Mouse (Mus musculus): ENCODE measurements at regions not wholly inside any gene's neighbourhood (a gene's known extent, or its start where the extent isn't known, plus 50 kb on each side); places are given as distances from the start of the nearest gene placed in this dataset.

DNA sequence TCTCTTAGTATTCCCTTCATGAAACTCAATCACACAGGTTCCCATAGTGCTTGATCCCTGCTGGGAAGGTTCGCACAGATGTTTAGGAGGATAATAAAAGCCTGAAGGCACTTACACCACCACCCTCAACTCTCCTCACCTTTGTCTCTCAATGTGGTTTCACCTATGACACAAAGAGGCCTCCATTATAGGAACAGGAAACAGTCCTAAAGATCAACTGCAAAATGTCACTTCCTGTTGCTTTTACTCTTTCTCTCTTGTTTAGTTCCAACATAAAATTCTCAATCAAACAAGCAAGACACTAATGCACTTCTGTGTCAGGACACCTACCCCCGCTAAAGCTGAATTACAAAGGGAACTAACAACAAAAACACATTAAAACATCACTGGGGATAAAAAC, 50.3 kb upstream of the Hif1a start:
- TF ChIP-seq CTCF (conservative IDR thresholded peaks at IDR 0.05; ENCODE audit: insufficient read depth, insufficient read length, low read depth, low read length) = no peak
- TF ChIP-seq POLR2A (IDR thresholded peaks at IDR 0.05; ENCODE audit: low read depth, low read length) = no peak

Data from kidney, adult 2 months (tissue).